Mouse (Mus musculus) stomach, postnatal 0 days (tissue): ENCODE data around the gene Edaradd.
A peak's percentile ranks its signal among the peaks of the same experiment; 100 is the strongest.

Source experiments
- CTCF ChIP-seq: IDR thresholded peaks from 2 replicates; pipeline ENCODE4 v1.5.1; 2016; ENCODE audit warnings: antibody characterized with exemption, low read depth, mild to moderate bottlenecking, moderate library complexity
- EP300 ChIP-seq: optimal IDR thresholded peaks from 2 replicates; pipeline ENCODE3; 2016; ENCODE audit warnings: antibody characterized with exemption

GRCm38 (mm10) chr13:12519955-12520584 lies at the start of gene Edaradd:
- TF ChIP-seq CTCF (peak; percentile 71), EP300 (no peak)
